In the genomic region with DNA sequence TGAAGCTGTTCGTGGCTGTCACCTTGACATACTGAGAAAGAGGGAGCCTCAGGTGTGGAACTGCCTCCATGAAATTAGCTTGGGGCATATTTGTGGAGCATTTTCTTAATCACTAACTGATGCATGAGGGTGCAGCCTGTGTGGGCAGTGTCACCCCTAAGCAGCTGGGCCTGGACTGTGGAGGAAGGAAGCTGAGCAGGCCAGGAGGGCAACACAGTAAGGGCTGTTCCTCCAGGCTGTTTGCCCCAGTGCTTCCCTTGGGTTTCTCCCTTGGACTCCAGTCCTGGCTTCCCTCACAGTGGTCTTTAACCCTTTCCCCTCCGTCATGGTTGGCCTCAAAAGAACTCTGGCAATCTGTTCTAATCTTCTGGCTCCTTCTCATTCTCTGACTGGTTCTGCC, we compare ENCODE assay signal across 11 mouse cellular contexts. TPM values are rescaled to one million over a fixed set of nuclear protein-coding genes. Genes with fewer than 3 reads are reported as not detected.
DNase-seq lines count a peak whose midpoint lies in the region; ATAC-seq and TF ChIP-seq lines count a peak whose summit lies in the region.
"Had no signal": no experiment of that assay in that cellular context is flagged by ENCODE, and none has a peak within 500 bp of the region (broad histone marks: within the 10 kb centered on the region; RNA-seq: fewer than 3 reads in every experiment).

No protein-coding gene starts in this region.

- WGBS in bone marrow, adult 2 months, result 33% methylated on average over 2 of the region's 2 CpGs
- WGBS in liver, embryonic 15.5 days (ENCODE audit: insufficient replicate concordance), result 51% methylated on average over 2 of the region's 2 CpGs

- H3K36me3 ChIP-seq in liver, embryonic 15.5 days (replicated peaks), result no peaks in the 10 kb centered on the region
- H3K36me3 ChIP-seq: midbrain, embryonic 15.5 days had no signal

- H3K27ac ChIP-seq in bone marrow, adult 2 months (ENCODE audit: control insufficient read depth, insufficient read depth, low read depth, low read length, poor library complexity), result peak overlapping the region; percentile 8; the same call in 1 of the 2 replicates
- H3K27ac ChIP-seq in liver, embryonic 15.5 days (replicated peaks), result peak overlapping the region; percentile 43
- H3K27ac ChIP-seq: left cerebral cortex, adult 2 months; midbrain, embryonic 15.5 days had no signal

- peaks cover 5% of the 10 kb centered on the region; the same call in 1 of the 2 replicates for H3K4me1 ChIP-seq in bone marrow, adult 2 months (ENCODE audit: control insufficient read depth, insufficient read depth, low read length)
- H3K4me1 ChIP-seq in liver, embryonic 15.5 days (replicated peaks), result peaks cover 58% of the 10 kb centered on the region
- H3K4me1 ChIP-seq: midbrain, embryonic 15.5 days had no signal

- H3K9me3 ChIP-seq in liver, embryonic 15.5 days (replicated peaks), result no peaks in the 10 kb centered on the region
- H3K9me3 ChIP-seq: midbrain, embryonic 15.5 days had no signal

- TF ChIP-seq CTCF in bone marrow, adult 2 months (IDR thresholded peaks at IDR 0.05; ENCODE audit: control insufficient read depth, insufficient read depth, low read length), result no peak

- DNase-seq in embryo, embryonic 10 days (ENCODE audit: low spot score), result peak; percentile 22
- DNase-seq in embryo, embryonic 10.5 days (ENCODE audit: low spot score), result no peak
- peak; percentile 74 for DNase-seq in kidney, adult 9 months
- DNase-seq in right cerebral cortex, postnatal 36 days (ENCODE audit: low spot score in 2 of 2), result no peak
- DNase-seq in spleen, adult 18-20 months, result no peak
- DNase-seq: right cerebral cortex, postnatal 4 days had no signal

- H3K9ac ChIP-seq in liver, embryonic 15.5 days, result no peak overlapping the region
- H3K9ac ChIP-seq: midbrain, embryonic 15.5 days had no signal

- no peaks in the 10 kb centered on the region for H3K27me3 ChIP-seq in liver, embryonic 15.5 days
- H3K27me3 ChIP-seq: midbrain, embryonic 15.5 days had no signal

- ATAC-seq in liver, embryonic 15.5 days (ENCODE audit: insufficient read depth), result 0 out of 2 replicates have a peak, but pooled peaks have one; percentile 46
- ATAC-seq in CD4-positive, CD25-positive, alpha-beta regulatory T cell, adult 4 months, result no peak
- ATAC-seq: midbrain, embryonic 15.5 days had no signal

- TF ChIP-seq POLR2A in bone marrow, adult 2 months (IDR thresholded peaks at IDR 0.05; ENCODE audit: borderline replicate concordance, control insufficient read depth, low read depth, low read length), result no peak

- H3K4me3 ChIP-seq in bone marrow, adult 2 months (replicated peaks; ENCODE audit: control insufficient read depth, low read depth, low read length), result no peak overlapping the region
- no peak overlapping the region for H3K4me3 ChIP-seq in liver, embryonic 15.5 days (replicated peaks)
- H3K4me3 ChIP-seq: left cerebral cortex, adult 2 months; midbrain, embryonic 15.5 days had no signal

- H3K4me2 ChIP-seq in liver, embryonic 15.5 days, result peak overlapping the region; percentile 50
- H3K4me2 ChIP-seq: midbrain, embryonic 15.5 days had no signal

RNA-seq across cellular contexts. Expression of gene Fam69a, which starts 13.6 kb away (rescaled TPM):
- 13.5 and 14.2 TPM in 2 replicates for polyA plus RNA-seq in bone marrow, adult 2 months (2011; ENCODE audit: insufficient read depth, insufficient read length, low replicate concordance, missing spikeins)
- 7.8 and 8.9 TPM in 2 replicates for polyA plus RNA-seq in liver, embryonic 15.5 days (2015; fragmentation: Nextera tagmentation; extraction: Ambion mirVana)
- polyA plus RNA-seq in CD4-positive, CD25-positive, alpha-beta regulatory T cell, adult 4 months (2017; shearing (Covaris generic)), result 10 to 100 TPM; 66.3 to 87.7 TPM

Comparison
In these comparisons a context has a peak if more than half of its experiments do, and no peak if none do; other contexts are left out.
1. DNase-seq: peak in embryo, embryonic 10 days (single experiment) and kidney, adult 9 months (single experiment); none in embryo, embryonic 10.5 days (single experiment), right cerebral cortex, postnatal 36 days (0 of 2) and spleen, adult 18-20 months (0 of 2).